Comparison of ENCODE assay signal across 22 mouse cellular contexts in the genomic region with DNA sequence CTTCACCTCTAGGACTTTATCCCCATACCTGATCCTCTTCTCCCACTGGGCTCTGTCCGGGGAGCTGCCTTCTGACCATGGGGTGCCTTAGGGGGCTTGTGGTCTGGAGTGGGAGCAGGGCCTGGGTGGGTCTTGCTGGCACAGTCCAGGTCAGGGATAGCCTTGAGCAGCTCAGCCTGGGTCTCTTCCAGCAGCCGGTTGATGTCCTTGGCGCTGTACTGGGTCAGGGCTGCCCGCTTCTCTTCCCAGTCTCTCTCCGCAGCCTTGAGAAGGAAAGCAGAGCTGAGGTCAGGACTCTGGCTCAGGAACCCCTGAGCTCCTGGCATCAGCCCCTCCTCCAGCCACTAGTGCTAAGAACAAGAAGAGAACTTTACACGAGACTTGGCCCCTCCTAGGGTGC. TPM values are rescaled to one million over a fixed set of nuclear protein-coding genes. Genes with fewer than 3 reads are reported as not detected.
DNase-seq lines count a peak whose midpoint lies in the region; ATAC-seq and TF ChIP-seq lines count a peak whose summit lies in the region.
"Had no signal": no experiment of that assay in that cellular context is flagged by ENCODE, and none has a peak within 500 bp of the region (broad histone marks: within the 10 kb centered on the region; RNA-seq: fewer than 3 reads in every experiment).

No protein-coding gene starts in this region.

- H3K36me3 ChIP-seq in hindbrain, embryonic 13.5 days, result peaks cover 90% of the 10 kb centered on the region
- H3K36me3 ChIP-seq in kidney, embryonic 16.5 days (ENCODE audit: insufficient read depth, low read length), result no peaks in the 10 kb centered on the region
- H3K36me3 ChIP-seq: heart, embryonic 12.5 days; liver, embryonic 12.5 days had no signal

- H3K4me3 ChIP-seq in cerebellum, adult 2 months (replicated peaks; ENCODE audit: insufficient read depth, low read depth, low read length), result no peak overlapping the region
- H3K4me3 ChIP-seq in left cerebral cortex, adult 2 months, result no peak overlapping the region
- H3K4me3 ChIP-seq in hindbrain, embryonic 13.5 days, result no peak overlapping the region
- H3K4me3 ChIP-seq in kidney, embryonic 16.5 days (ENCODE audit: low read length), result no peak overlapping the region
- H3K4me3 ChIP-seq: heart, embryonic 12.5 days; liver, embryonic 12.5 days; neural tube, embryonic 13.5 days had no signal

- intact Hi-C loops in left cerebral cortex, adult 2 months (cut with DNase I), result no loop called here
- intact Hi-C loops in left cerebral cortex, postnatal 25 days (cut with DNase I), result no loop called here

- TF ChIP-seq POLR2A in cerebellum, adult 2 months (IDR thresholded peaks at IDR 0.05; ENCODE audit: borderline replicate concordance, insufficient read depth, low read length), result no peak

- H3K4me2 ChIP-seq in hindbrain, embryonic 13.5 days, result no peak overlapping the region
- H3K4me2 ChIP-seq in kidney, embryonic 16.5 days (replicated peaks; ENCODE audit: low read depth, low read length), result no peak overlapping the region
- H3K4me2 ChIP-seq: heart, embryonic 12.5 days; liver, embryonic 12.5 days; lung, embryonic 14.5 days; neural tube, embryonic 13.5 days had no signal

- no peak for ATAC-seq in hindbrain, embryonic 13.5 days (ENCODE audit: low FRiP score)
- ATAC-seq in kidney, embryonic 16.5 days (ENCODE audit: low FRiP score, low TSS enrichment), result no peak
- ATAC-seq: liver, embryonic 12.5 days had no signal

- no peak for TF ChIP-seq CTCF in cerebellum, adult 2 months (IDR thresholded peaks at IDR 0.05; ENCODE audit: borderline replicate concordance, insufficient read depth, low read depth, low read length)
- TF ChIP-seq CTCF in left cerebral cortex, adult 2 months (IDR thresholded peaks at IDR 0.05), result no peak

- H3K9ac ChIP-seq in hindbrain, embryonic 13.5 days, result no peak overlapping the region
- H3K9ac ChIP-seq in kidney, embryonic 16.5 days (replicated peaks; ENCODE audit: low read length), result no peak overlapping the region
- H3K9ac ChIP-seq: heart, embryonic 12.5 days; liver, embryonic 12.5 days; lung, embryonic 14.5 days; neural tube, embryonic 13.5 days had no signal

- H3K27ac ChIP-seq in cerebellum, adult 2 months (ENCODE audit: insufficient read depth, low read length), result peak overlapping the region; percentile 29
- peak overlapping the region; percentile 34; the same call in 1 of the 2 replicates for H3K27ac ChIP-seq in left cerebral cortex, adult 2 months
- H3K27ac ChIP-seq in hindbrain, embryonic 13.5 days, result 0 out of 2 replicates have a peak overlapping the region, but pooled peaks have one; percentile 79
- H3K27ac ChIP-seq in kidney, embryonic 16.5 days (ENCODE audit: low read length), result no peak overlapping the region
- H3K27ac ChIP-seq: kidney, postnatal 0 days; liver, embryonic 12.5 days had no signal

- no peaks in the 10 kb centered on the region for H3K27me3 ChIP-seq in cerebellum, adult 2 months (ENCODE audit: control insufficient read depth, insufficient read depth, low read length)
- peaks cover under 1% of the 10 kb centered on the region; the same call in 1 of the 2 replicates for H3K27me3 ChIP-seq in hindbrain, embryonic 13.5 days
- no peaks in the 10 kb centered on the region for H3K27me3 ChIP-seq in kidney, embryonic 16.5 days (ENCODE audit: insufficient read depth, low read length)

- WGBS in cerebellum, adult 2 months, result 24% methylated on average over 6 of the region's 6 CpGs
- 92% methylated on average over 6 of the region's 6 CpGs for WGBS in hindbrain, embryonic 13.5 days
- WGBS in kidney, embryonic 16.5 days, result 85% methylated on average over 6 of the region's 6 CpGs

- no peak for DNase-seq in cerebellum, adult 2 months
- DNase-seq in cerebellum, adult 9-10 months, result no peak
- no peak for DNase-seq in left cerebral cortex, adult 2 months (ENCODE audit: extremely low spot score in 1 of 2, low spot score in 2 of 2)
- no peak for DNase-seq in left cerebral cortex, postnatal 25 days (ENCODE audit: low spot score in 2 of 2)
- DNase-seq in adrenal gland, adult 8-10 months, result peak; percentile 81
- no peak for DNase-seq in testis, postnatal 10 days (ENCODE audit: low spot score)
- DNase-seq: gastrocnemius, postnatal 25 days; lung, embryonic 14.5 days; lung, postnatal 4 days; thymus, postnatal 36 days had no signal

- H3K4me1 ChIP-seq in cerebellum, adult 2 months (ENCODE audit: control insufficient read depth, insufficient read depth, low read length), result peaks cover 71% of the 10 kb centered on the region
- peaks cover 19% of the 10 kb centered on the region for H3K4me1 ChIP-seq in hindbrain, embryonic 13.5 days (replicated peaks)
- H3K4me1 ChIP-seq in kidney, embryonic 16.5 days (ENCODE audit: insufficient read depth, low read length), result peaks cover 24% of the 10 kb centered on the region

- no peaks in the 10 kb centered on the region for H3K9me3 ChIP-seq in hindbrain, embryonic 13.5 days
- no peaks in the 10 kb centered on the region for H3K9me3 ChIP-seq in kidney, embryonic 16.5 days (ENCODE audit: low read length)
- H3K9me3 ChIP-seq: heart, embryonic 12.5 days; liver, embryonic 12.5 days; neural tube, embryonic 13.5 days had no signal

RNA-seq across cellular contexts. Expression of a gene that starts 25.2 kb away (rescaled TPM):
- polyA plus RNA-seq in cerebellum, adult 2 months (2012; rRNA removed), result not detected in 2 replicates
- not detected for total RNA-seq in left cerebral cortex, adult 2 months (2021)
- total RNA-seq in left cerebral cortex, postnatal 25 days (2021), result not detected
- total RNA-seq in adrenal gland, adult 8-10 months (2022), result under 1 TPM in 3 of 4 experiments, not detected in 1; 0.35 to 0.80 (median 0.45) TPM
- 0.96 and 1.2 TPM in 2 replicates for polyA plus RNA-seq in hindbrain, embryonic 13.5 days (2015; fragmentation: Nextera tagmentation; extraction: Ambion mirVana)
- 0.75 and 1.3 TPM in 2 replicates for polyA plus RNA-seq in kidney, embryonic 16.5 days (2015; fragmentation: Nextera tagmentation; extraction: Ambion mirVana)
- total RNA-seq: gastrocnemius, postnatal 25 days; heart, postnatal 25 days; layer of hippocampus, adult 18-20 months; left cerebral cortex, adult 18-20 months; monocyte, adult 5-6 weeks had no signal
- polyA plus RNA-seq: embryonic facial prominence, embryonic 11.5 days; limb, embryonic 11.5 days had no signal

RNA-seq across cellular contexts. Expression of a gene that starts 50.7 kb away (rescaled TPM):
- 127 and 142 TPM in 2 replicates for polyA plus RNA-seq in cerebellum, adult 2 months (2012; rRNA removed)
- total RNA-seq in left cerebral cortex, adult 2 months (2021), result 100 to 1,000 TPM; 308 to 318 TPM
- total RNA-seq in left cerebral cortex, postnatal 25 days (2021), result 100 to 1,000 TPM; 323 to 339 TPM
- total RNA-seq in adrenal gland, adult 8-10 months (2022), result 10 to 100 TPM; 10.7 to 37.6 (median 19.9) TPM
- polyA plus RNA-seq in hindbrain, embryonic 13.5 days (2015; fragmentation: Nextera tagmentation; extraction: Ambion mirVana), result 6.0 and 7.0 TPM in 2 replicates
- polyA plus RNA-seq in kidney, embryonic 16.5 days (2015; fragmentation: Nextera tagmentation; extraction: Ambion mirVana), result 1.0 and 1.1 TPM in 2 replicates
- polyA plus RNA-seq: heart, embryonic 12.5 days had no signal

Comparison
In these comparisons a context has a peak if more than half of its experiments do, and no peak if none do; other contexts are left out.
1. RNA of a gene that starts 50.7 kb away (total RNA-seq): 323 to 339 TPM in left cerebral cortex, postnatal 25 days and 308 to 318 TPM in left cerebral cortex, adult 2 months; 10.7 to 37.6 TPM in adrenal gland, adult 8-10 months; every median in the first group is over 4 times any median in the second.